Mouse (Mus musculus) heart, adult 18-20 months (tissue): Measurements from ENCODE around the gene Ccdc163. TPM values are rescaled to one million over a fixed set of nuclear protein-coding genes. Genes with fewer than 3 reads are reported as not detected.

Source experiments
- DNase-seq, 2 experiments: peaks; one replicate each; pipeline ENCODE4 v3.0.0; 2021 to 2022; ENCODE audit warnings: mixed read lengths in 1 of 2
- total RNA-seq, 2 experiments: library from RNA; stranded (reverse); gene quantifications; 2 replicates each; pipeline ENCODE4 v1.2.3; 2021

Ccdc163 gene
- total RNA-seq, 2 experiments from 2014 or later = 4.3 to 5.4 TPM

- peak; percentile 59 to 88 for DNase-seq
Observed at GRCm38 (mm10) chr4:116703804-116704203, 4.5 kb upstream of the Ccdc163 start.

DNA sequence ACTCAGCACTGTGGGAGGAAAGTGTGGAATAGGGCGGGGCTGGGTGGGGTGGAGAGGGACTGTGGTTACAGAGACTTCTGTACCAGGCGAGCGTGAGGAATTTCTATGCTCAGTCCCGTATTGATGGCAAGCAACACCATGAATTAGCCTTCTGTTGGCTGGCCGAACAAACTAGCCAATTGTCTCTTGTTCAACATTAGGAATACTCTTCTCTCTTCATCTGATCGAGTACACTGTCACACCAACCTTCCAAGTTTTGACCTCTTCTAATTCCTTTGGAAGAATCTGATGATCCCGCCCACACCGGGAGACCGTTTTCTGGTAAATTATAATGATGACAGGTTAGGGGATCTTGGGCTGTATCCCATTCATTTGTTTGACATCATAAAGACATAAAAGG is 643 bp upstream of the Ccdc163 start:
- DNase-seq = no peak

DNA sequence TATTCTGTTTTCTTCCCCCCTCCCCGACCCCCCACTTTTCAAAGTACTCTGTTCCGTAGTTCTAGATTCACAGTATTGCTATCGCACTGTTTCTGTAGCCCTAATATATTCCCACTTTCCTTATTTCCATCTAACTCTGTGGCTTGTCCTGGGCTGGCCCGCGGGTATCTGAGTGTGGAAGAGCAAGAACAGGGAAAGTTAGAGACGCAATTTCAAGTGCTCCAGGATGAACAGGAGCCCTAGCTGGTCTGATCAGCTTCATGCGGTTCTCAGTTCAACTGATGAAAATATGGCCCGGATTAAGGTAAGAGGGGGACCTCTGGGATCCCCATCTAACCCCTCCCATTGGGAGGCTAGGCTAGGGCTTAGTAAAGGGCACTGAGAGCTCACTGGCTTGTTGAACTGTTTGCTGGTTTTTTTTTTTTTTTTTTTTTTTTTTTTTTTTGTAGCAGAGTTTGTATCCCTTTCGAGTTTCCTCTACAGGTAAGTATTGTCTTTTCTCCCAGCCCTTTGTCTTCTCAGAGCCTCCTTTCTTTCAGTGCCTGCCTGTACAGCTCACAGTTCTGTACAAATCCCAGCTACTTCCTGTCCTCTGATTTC is 582 bp downstream of the Ccdc163 start:
- DNase-seq = no peak

DNA sequence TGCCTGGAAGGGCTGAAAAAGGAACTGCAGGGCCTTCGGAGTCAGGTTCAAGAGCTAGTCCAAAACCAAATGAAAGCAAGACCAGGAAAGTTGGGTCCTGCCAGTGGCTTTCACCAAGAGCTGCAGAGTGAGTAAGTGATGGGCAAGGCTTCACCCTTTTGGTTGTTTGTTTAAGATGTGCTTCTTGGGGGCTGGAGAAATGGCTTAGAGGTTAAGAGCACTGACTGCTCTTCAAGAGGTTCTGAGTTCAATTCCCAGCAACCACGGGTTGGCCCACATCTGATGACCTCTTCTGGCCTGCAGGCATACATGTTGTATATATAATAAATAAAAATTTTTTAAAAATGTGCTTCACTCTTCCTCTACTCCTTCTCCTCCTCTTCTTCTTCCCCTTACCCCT is 1.8 kb downstream of the Ccdc163 start:
- DNase-seq = no peak

GRCm38 (mm10) chr4:116712536-116712935 is 4.2 kb downstream of the Ccdc163 start:
- DNase-seq = no peak

GRCm38 (mm10) chr4:116719396-116719795 is 11.1 kb downstream of the Ccdc163 start:
- peak; percentile 74 to 79 for DNase-seq

GRCm38 (mm10) chr4:116720343-116721097 is 12.2 kb downstream of the Ccdc163 start, which contains the start of gene Tesk2:
Gene Tesk2 (plus strand): TSS chr4:116720948.
- DNase-seq = peak; percentile 93 to 97

DNA sequence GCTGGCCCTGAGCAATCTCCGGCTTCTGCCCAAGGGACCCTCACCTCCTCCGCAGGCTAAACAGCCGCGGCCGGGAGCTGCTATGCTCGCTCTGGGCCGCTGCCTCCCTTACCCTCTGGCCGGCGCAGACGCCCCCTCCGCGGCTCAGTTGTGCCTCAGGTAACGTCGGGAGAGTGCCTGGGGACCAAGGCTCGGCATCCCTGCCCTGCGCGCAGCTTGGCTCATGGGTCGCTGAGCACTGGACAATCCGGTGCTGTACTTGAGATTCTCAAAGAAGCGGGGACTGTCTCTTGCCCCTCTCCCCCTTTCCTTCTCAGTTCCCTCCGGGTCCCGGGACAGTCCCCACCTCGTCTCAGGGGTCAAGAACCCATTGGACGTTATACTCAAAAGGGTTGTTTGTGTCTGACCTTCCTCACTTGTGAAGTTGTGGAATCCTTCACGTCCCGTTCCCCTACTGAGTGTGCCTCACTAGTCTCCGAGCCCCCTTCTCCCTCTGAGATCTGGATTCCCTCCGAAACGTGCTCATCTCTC is 12.9 kb downstream of the Ccdc163 start:
- no peak for DNase-seq

DNA sequence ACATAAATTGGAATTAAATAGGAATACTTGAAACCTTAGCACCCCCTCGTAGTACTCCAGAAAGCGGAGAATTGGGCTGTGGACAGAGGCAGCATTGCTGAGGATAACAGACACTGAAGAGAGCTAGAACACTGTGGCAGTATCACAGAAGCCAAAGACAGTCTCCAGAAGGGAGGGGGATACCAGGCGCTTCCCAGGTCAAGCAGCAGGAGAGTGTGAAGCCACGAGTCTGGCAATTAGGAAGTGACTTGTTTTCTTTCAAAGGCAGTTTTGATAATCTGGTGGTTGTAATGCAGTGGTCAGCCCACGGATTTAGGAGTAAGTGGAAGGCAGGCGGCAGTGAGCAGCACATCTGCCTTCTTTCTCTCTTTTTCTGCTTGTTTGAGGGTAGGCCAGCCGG is 13.9 kb downstream of the Ccdc163 start:
- DNase-seq = no peak

- no peak for DNase-seq
Observed at GRCm38 (mm10) chr4:116725444-116725843, 17.1 kb downstream of the Ccdc163 start.

DNA sequence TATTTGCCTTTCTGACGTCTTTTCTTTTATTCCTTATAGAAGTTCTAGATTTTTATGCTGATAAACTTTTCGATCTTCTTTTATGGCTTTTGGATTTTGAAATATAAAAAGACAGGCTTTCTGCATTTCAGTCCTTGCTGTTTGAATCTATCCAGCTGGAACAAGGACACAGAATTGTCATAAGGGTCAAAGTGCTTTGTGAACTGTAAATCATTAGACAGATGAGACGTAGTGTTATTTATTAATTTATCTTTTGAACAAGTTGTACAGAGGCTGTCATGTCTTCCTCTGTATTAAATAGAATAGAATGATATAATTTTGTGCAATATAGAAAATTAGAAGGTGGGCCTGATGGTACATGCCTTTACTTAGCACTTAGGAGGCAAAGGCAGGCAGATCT is 19.1 kb downstream of the Ccdc163 start:
- DNase-seq = no peak

DNA sequence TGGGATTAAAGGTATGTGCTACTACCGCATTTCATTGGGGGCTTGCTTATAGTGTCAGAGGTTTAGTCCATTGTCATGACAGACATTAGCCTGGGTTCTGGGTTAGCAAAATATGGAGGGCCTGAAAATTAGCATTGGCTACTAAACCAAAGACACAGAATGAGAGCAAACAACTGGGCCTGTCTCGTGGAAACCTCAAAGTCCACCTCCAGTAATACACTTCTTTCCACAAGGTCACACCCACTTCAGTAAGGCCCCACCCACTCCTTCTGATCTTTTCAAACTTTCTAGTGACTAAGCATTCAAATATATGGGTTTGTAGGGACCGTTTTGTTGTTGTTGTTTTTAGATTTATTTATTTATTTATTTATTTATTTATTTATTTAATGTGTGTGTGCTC is 21.2 kb downstream of the Ccdc163 start:
- DNase-seq = no peak

DNA sequence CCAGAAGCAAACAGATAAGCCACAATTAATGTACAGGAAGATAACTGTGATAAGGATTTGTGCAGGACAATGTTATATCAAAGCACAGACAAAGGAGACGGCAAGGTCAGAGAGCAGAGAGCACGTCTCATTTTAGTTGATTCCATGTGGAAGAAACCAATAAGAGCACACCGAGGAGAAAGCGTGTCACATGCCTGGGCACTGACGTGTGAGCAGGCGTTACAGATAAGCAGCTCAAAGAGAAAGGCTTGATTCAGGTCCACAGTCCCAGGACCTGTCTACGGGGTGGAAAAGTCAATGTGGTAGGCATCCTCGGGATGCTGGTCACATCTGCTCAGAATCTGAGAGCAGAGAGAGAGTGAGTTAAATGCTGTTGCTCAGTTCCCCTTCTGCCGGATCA is 22.8 kb downstream of the Ccdc163 start:
- no peak for DNase-seq

- no peak for DNase-seq
Observed at GRCm38 (mm10) chr4:116732355-116732754, 24.0 kb downstream of the Ccdc163 start.

GRCm38 (mm10) chr4:116734996-116735395 is 26.7 kb downstream of the Ccdc163 start:
- no peak for DNase-seq

GRCm38 (mm10) chr4:116738972-116739751 is 30.9 kb downstream of the Ccdc163 start:
- DNase-seq = no peak

- DNase-seq = no peak
Observed at GRCm38 (mm10) chr4:116749750-116750149, 41.4 kb downstream of the Ccdc163 start.

GRCm38 (mm10) chr4:116761914-116762313 is 53.6 kb downstream of the Ccdc163 start:
- DNase-seq = no peak

- no peak for DNase-seq
Observed at GRCm38 (mm10) chr4:116764001-116764400, 55.7 kb downstream of the Ccdc163 start.

GRCm38 (mm10) chr4:116768510-116768909 is 60.2 kb downstream of the Ccdc163 start:
- no peak for DNase-seq

DNA sequence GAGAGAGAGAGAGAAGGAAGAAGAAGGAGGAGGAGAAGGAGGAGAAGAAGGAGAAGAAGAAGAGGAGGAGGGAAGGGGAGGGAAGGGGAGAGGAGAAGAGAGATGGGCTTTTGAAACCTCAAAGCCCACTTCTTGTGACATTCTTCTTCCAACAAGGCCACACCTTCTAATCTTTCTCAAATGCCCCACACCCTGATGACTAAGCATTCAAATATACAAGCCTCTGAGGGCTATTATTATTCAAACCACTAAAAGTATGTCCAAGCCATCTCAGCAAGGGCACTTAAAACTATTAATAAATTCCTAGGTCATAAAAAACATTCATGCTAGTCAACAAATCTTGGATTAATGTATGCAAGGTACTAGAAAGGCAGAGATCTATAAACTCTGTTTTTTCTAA is 60.8 kb downstream of the Ccdc163 start:
- DNase-seq = no peak

GRCm38 (mm10) chr4:116776391-116776790 is 68.1 kb downstream of the Ccdc163 start:
- DNase-seq = no peak

DNA sequence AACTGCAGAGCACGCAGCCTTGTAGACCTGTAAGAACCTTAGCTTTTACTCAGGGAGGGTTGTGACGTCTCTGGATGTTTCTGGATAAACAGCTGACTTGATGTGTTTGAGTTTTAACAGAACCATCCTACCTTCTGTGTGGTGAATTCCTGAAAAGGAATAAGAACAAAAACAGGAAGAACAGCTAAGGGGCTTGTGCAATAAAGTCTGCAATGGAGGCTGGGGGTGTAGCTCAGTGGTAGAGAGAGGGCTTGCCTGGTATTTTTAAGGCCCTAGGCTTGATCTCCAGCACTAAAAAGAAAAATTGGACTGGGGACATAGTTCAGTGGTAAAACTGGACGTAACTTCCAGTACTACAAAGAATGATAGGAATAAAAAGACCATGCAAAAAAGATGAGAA is 68.8 kb downstream of the Ccdc163 start:
- no peak for DNase-seq
